Mouse (Mus musculus): ENCODE results near the gene Ctsk. TPM values are rescaled to one million over a fixed set of nuclear protein-coding genes. Genes with fewer than 3 reads are reported as not detected.
"Not testable (repeated sequence)": the region's sequence is repeated elsewhere in the genome, so short reads cannot be mapped to it uniquely, and the experiment has no call there.

Gene Ctsk
- total RNA-seq, 2 experiments from 2014 or later, result 15.1 to 18.0 TPM

- no peak for DNase-seq (ENCODE audit: low spot score in 2 of 2)
- intact Hi-C loops (cut with DNase I), result loop anchor here (10.0 kb wide), 1 partner anchor 95 kb away; no protein-coding TSS in a partner anchor
Measured at GRCm38 (mm10) chr3:95519315-95519714, 20.3 kb downstream of the Ctsk start.

- intact Hi-C loops (cut with DNase I), result no loop called here
Measured at GRCm38 (mm10) chr3:95520100-95520499, 21.0 kb downstream of the Ctsk start.

GRCm38 (mm10) chr3:95521168-95521567 is 22.1 kb downstream of the Ctsk start:
- intact Hi-C loops (cut with DNase I), result no loop called here
- DNase-seq (ENCODE audit: low spot score in 2 of 2), result no peak

More at GRCm38 (mm10) chr3:95520100-95520499, 21.0 kb downstream of the Ctsk start:
- no peak for DNase-seq (ENCODE audit: low spot score in 2 of 2)

GRCm38 (mm10) chr3:95523662-95524061 is 24.6 kb downstream of the Ctsk start:
- intact Hi-C loops (cut with DNase I), result no loop called here
- DNase-seq (ENCODE audit: low spot score in 2 of 2), result peak in 1 of 2 experiments; percentile 20

- DNase-seq (ENCODE audit: low spot score in 2 of 2), result no peak
- intact Hi-C loops (cut with DNase I), result no loop called here
Measured at GRCm38 (mm10) chr3:95524673-95525072, 25.6 kb downstream of the Ctsk start.

GRCm38 (mm10) chr3:95526111-95526510 is 27.1 kb downstream of the Ctsk start:
- DNase-seq (ENCODE audit: low spot score in 2 of 2), result no peak
- intact Hi-C loops (cut with DNase I), result no loop called here

GRCm38 (mm10) chr3:95526622-95527211 is 27.7 kb downstream of the Ctsk start, which contains the start of gene Ctss:
Gene Ctss (plus strand): TSS chr3:95526786.
- intact Hi-C loops (cut with DNase I), result no loop called here
- DNase-seq (ENCODE audit: low spot score in 2 of 2), result no peak

- peak in 1 of 2 experiments; percentile 20 for DNase-seq (ENCODE audit: low spot score in 2 of 2)
- intact Hi-C loops (cut with DNase I), result no loop called here
Measured at GRCm38 (mm10) chr3:95529814-95530213, 30.8 kb downstream of the Ctsk start.

- no peak for DNase-seq (ENCODE audit: low spot score in 2 of 2)
- intact Hi-C loops (cut with DNase I), result no loop called here
Measured at GRCm38 (mm10) chr3:95531025-95531424, 32.0 kb downstream of the Ctsk start.

GRCm38 (mm10) chr3:95533364-95533763 is 34.3 kb downstream of the Ctsk start:
- no peak for DNase-seq (ENCODE audit: low spot score in 2 of 2)
- intact Hi-C loops (cut with DNase I), result no loop called here

GRCm38 (mm10) chr3:95534927-95535326 is 35.9 kb downstream of the Ctsk start:
- DNase-seq (ENCODE audit: low spot score in 2 of 2), result no peak
- intact Hi-C loops (cut with DNase I), result no loop called here

GRCm38 (mm10) chr3:95538936-95539335 is 39.9 kb downstream of the Ctsk start:
- intact Hi-C loops (cut with DNase I), result no loop called here
- DNase-seq (ENCODE audit: low spot score in 2 of 2), result no peak

GRCm38 (mm10) chr3:95539837-95540236 is 40.8 kb downstream of the Ctsk start:
- intact Hi-C loops (cut with DNase I), result no loop called here
- no peak for DNase-seq (ENCODE audit: low spot score in 2 of 2)

GRCm38 (mm10) chr3:95541186-95541585 is 42.1 kb downstream of the Ctsk start:
- DNase-seq (ENCODE audit: low spot score in 2 of 2); intact Hi-C loops (cut with DNase I): not testable (repeated sequence)

- DNase-seq (ENCODE audit: low spot score in 2 of 2), result no peak
Measured at GRCm38 (mm10) chr3:95542171-95542570, 43.1 kb downstream of the Ctsk start.

GRCm38 (mm10) chr3:95542981-95543380 is 43.9 kb downstream of the Ctsk start:
- intact Hi-C loops (cut with DNase I), result no loop called here

More at GRCm38 (mm10) chr3:95542171-95542570, 43.1 kb downstream of the Ctsk start:
- intact Hi-C loops (cut with DNase I), result no loop called here

GRCm38 (mm10) chr3:95550176-95550575 is 51.1 kb downstream of the Ctsk start:
- no peak for DNase-seq (ENCODE audit: low spot score in 2 of 2)
- intact Hi-C loops (cut with DNase I), result no loop called here

More at GRCm38 (mm10) chr3:95542981-95543380, 43.9 kb downstream of the Ctsk start:
- no peak for DNase-seq (ENCODE audit: low spot score in 2 of 2)

- DNase-seq (ENCODE audit: low spot score in 2 of 2), result no peak
- intact Hi-C loops (cut with DNase I), result no loop called here
Measured at GRCm38 (mm10) chr3:95553986-95554385, 54.9 kb downstream of the Ctsk start.
